Mouse (Mus musculus): ENCODE data around the gene Tcea3. TPM values are rescaled to one million over a fixed set of nuclear protein-coding genes. Genes with fewer than 3 reads are reported as not detected.

The Tcea3 gene
- total RNA-seq, 1 experiment from 2014 or later, result not detected

DNA sequence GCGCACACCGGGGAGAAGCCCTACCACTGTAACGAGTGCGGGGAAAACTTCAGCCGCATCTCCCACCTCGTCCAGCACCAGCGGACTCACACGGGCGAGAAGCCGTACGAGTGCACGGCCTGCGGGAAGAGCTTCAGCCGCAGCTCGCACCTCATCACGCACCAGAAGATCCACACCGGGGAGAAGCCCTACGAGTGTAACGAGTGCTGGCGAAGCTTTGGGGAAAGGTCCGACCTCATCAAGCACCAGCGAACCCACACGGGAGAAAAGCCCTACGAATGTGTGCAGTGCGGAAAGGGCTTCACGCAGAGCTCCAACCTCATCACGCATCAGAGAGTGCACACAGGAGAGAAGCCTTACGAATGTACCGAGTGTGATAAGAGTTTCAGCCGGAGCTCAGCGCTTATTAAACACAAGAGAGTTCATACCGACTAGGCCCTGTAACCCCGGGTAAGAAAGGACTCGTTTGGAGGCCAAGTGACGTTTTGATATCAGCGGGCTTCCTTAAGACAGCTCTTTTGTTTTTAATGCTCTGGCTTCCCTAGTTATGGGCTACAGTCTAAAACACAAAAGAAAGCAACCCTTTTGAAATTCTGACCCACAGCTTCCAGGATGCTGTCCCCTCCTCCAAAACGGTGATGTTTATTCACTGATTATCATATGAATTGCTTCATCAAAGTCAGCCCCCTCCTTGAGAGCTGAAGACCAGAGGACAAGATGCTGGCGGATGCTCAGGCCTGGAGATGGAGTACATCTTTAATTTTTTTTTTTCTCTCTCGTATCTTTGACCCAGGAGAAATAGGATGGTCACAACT is 43.5 kb downstream of the Tcea3 start:
- ATAC-seq (replicated peaks in 1 of 2; ENCODE audit: insufficient read depth in 1 of 2, low FRiP score in 2 of 2, low TSS enrichment in 1 of 2, low read depth in 1 of 2, poor library complexity in 2 of 2, severe bottlenecking in 2 of 2), result no peak

GRCm38 (mm10) chr4:136291692-136292091 is 44.2 kb downstream of the Tcea3 start:
- no peak for ATAC-seq (replicated peaks in 1 of 2; ENCODE audit: insufficient read depth in 1 of 2, low FRiP score in 2 of 2, low TSS enrichment in 1 of 2, low read depth in 1 of 2, poor library complexity in 2 of 2, severe bottlenecking in 2 of 2)

DNA sequence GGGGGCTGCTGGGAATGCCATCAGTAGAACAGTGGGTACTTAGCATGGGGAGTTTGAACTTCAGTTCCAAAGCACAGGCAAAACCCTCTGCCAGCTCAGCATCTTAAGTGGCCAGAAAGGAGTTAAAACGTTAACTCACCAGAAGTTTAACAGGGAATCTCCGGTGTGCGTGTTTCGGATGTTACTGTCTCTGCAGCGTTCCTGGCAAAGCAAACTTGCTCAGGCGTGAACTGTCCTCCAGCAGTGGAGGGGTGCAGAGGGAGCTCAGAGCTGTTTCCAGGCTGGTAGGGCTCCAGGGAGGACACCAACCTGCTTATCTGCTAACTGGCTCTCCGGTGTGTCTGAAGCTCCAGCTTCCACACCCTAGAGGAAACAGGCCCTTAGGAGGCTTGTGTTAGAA is 48.4 kb downstream of the Tcea3 start:
- ATAC-seq (replicated peaks in 1 of 2; ENCODE audit: insufficient read depth in 1 of 2, low FRiP score in 2 of 2, low TSS enrichment in 1 of 2, low read depth in 1 of 2, poor library complexity in 2 of 2, severe bottlenecking in 2 of 2), result no peak

- ATAC-seq (replicated peaks in 1 of 2; ENCODE audit: insufficient read depth in 1 of 2, low FRiP score in 2 of 2, low TSS enrichment in 1 of 2, low read depth in 1 of 2, poor library complexity in 2 of 2, severe bottlenecking in 2 of 2), result no peak
Measured at GRCm38 (mm10) chr4:136302462-136302861, 54.9 kb downstream of the Tcea3 start.

DNA sequence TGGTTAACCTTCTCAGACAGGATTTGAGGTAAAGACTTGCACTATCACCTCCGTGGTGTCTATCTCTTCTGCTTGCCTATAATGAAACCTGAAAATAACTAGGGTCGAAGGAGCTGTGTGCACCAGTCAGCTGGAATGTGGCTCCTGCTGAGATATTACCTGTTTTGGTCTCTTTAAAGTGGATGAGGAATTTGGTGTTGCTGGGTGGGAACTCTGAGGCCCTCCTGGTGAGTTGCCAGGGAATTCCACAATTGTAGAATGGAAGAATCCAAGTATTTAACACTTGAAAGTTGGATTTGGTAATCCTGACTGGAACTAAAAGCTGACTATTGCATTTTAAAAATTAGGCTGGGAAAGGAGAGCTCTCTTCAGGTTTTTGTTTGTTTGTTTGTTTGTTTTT is 56.7 kb downstream of the Tcea3 start:
- no peak for ATAC-seq (replicated peaks in 1 of 2; ENCODE audit: insufficient read depth in 1 of 2, low FRiP score in 2 of 2, low TSS enrichment in 1 of 2, low read depth in 1 of 2, poor library complexity in 2 of 2, severe bottlenecking in 2 of 2)

- ATAC-seq (replicated peaks in 1 of 2; ENCODE audit: insufficient read depth in 1 of 2, low FRiP score in 2 of 2, low TSS enrichment in 1 of 2, low read depth in 1 of 2, poor library complexity in 2 of 2, severe bottlenecking in 2 of 2), result no peak
Measured at GRCm38 (mm10) chr4:136308355-136308754, 60.8 kb downstream of the Tcea3 start.

DNA sequence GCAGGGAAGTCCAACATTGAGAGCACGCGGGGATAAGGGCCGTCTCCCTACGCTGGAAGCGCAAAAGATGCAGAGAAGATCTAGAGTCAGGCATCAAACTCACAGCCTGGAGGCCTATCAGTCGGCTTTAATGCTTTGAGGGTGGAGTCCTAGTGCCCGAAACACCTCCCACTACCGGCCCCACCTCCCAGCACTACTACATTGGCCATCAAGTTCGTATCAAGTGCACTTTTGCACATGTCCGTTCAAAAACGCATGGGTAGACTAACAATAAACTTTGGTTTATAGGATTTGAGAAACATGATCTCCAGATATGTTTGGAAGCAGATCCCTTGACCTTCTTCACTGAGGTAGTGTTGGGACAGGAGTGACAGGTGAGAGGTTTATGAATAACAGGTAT is 62.3 kb downstream of the Tcea3 start:
- peak; percentile 59 to 62; a peak in 3 of 4 replicates for ATAC-seq (replicated peaks in 1 of 2; ENCODE audit: insufficient read depth in 1 of 2, low FRiP score in 2 of 2, low TSS enrichment in 1 of 2, low read depth in 1 of 2, poor library complexity in 2 of 2, severe bottlenecking in 2 of 2)

DNA sequence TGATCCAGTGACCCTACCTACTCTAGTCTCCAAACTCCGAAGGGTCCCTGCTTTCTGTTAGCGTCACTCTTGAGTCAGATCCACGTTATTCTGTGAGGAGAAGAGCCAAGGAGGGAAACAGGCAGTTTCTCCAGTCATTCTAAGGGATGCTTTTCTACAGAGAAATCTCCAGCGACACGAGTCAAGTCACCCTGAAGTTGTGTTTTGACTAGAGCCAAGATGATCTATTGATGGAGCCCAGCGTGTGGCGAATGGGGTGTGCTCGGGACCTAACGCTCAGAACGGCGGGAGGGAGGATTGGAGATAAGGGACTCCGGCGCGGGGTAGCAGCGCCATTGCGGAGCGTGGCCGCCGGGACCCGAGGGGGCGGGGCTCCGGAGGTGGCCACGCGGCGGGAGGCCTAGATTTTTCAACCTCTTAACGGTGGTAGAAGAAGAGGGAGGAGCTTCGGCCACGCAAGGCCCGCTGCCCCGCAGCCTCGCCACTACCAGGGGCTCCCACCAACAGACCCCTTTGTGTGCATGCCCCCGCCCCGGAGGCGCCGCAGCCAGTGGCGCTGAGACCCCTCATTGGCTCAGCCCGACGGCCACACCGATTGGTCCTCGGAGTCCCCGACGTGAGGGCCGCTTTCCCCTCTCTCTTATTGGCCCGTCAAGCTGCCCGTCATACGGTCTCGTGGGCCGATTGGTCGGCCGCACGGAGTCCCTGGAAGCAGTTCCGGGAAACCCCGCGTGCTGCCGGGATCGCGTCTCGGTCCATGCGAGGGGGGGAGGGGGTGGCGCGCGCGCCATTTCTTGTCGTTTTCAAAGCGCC is 62.9 kb downstream of the Tcea3 start, which contains the start of gene Hnrnpr:
Gene Hnrnpr, plus strand, starts transcription at position 714 of the 813 bp plus-strand sequence.
- peak; percentile 98 to 99 for ATAC-seq (replicated peaks in 1 of 2; ENCODE audit: insufficient read depth in 1 of 2, low FRiP score in 2 of 2, low TSS enrichment in 1 of 2, low read depth in 1 of 2, poor library complexity in 2 of 2, severe bottlenecking in 2 of 2)

DNA sequence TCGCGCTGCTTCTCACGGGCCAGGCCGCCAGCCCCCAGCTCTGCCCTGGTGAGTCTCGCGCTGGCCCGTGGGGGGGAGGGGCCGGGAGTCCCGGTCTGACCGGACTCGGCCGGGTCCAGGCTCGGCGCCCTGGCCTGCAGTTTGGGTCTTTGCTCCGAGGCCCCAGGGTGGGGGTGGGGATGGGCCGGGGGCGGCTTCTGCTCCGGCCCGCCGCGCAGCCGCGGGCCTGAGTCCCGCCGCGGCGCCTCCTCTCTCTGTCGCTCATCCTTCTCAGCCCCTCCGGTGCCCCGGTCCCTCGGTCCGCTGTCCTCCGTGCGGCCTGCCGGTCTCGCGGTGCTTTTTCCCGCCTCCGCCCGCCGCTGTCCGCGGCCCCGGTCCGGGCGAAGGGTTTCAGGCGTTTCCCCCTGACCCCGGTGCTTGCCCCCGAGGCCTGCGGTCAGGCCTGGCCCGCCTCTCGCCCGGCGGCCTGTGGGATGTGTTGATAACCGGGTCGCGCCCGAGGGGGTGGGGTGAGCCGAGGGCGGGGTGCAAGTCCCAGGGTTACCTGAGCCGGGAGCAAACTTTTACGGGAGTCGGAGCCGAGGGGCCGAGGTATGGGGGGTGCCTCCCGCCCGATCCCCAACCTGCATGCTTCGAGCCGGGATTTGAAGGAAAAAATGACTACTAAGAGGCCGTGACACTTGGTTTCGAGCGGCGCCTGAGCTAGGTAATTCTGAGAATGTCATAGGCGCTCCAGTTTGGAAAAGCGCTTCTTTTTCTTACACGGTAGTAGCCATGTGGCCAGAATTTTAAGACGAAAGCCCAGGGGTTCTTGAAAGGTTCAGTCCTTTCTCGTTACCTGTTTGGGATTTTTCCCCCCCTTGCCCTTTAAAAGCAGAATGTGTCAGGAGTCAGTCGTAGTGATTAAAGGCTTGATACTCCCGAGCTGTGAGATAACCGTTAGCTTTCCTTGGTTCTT is 63.8 kb downstream of the Tcea3 start:
- no peak for ATAC-seq (replicated peaks in 1 of 2; ENCODE audit: insufficient read depth in 1 of 2, low FRiP score in 2 of 2, low TSS enrichment in 1 of 2, low read depth in 1 of 2, poor library complexity in 2 of 2, severe bottlenecking in 2 of 2)

DNA sequence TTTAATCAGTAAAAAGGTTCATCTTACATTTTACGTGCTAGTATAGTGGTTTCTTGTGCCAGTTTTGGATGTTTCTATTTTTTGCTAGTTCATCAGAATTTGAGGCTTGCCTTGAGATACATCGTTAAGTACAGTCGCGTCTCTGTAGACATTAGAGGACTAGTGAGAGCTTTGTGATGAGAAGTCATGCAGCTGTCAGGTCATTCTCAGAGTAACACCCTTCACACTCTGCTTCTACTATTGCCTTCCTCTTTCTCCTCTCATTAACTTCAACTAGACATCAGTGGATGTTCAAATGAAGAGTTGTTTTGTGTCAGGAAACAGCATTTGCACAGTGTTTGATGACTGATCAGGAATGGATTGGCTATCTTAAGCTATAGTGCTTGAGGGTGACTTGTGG is 65.1 kb downstream of the Tcea3 start:
- ATAC-seq (replicated peaks in 1 of 2; ENCODE audit: insufficient read depth in 1 of 2, low FRiP score in 2 of 2, low TSS enrichment in 1 of 2, low read depth in 1 of 2, poor library complexity in 2 of 2, severe bottlenecking in 2 of 2), result no peak

- no peak for ATAC-seq (replicated peaks in 1 of 2; ENCODE audit: insufficient read depth in 1 of 2, low FRiP score in 2 of 2, low TSS enrichment in 1 of 2, low read depth in 1 of 2, poor library complexity in 2 of 2, severe bottlenecking in 2 of 2)
Measured at GRCm38 (mm10) chr4:136317667-136318066, 70.1 kb downstream of the Tcea3 start.

DNA sequence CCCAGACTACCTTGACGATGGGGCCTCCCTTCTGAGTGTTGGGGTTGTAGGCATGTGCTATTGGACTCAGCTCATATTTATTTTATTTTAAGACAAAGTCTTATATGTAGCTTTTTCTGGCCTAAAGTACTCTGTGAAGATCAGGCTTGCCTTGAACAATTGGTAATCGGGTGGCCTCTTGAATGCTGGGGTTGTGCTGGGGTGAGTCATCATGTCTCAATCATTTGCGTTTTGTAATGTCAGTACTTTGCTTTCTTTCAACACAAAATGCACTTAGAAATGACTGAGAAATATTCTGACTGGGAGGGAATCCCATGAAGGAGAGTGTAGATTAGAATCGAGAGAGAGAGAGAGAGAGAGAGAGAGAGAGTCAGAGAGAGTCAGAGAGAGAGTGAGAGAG is 72.5 kb downstream of the Tcea3 start:
- ATAC-seq (replicated peaks in 1 of 2; ENCODE audit: insufficient read depth in 1 of 2, low FRiP score in 2 of 2, low TSS enrichment in 1 of 2, low read depth in 1 of 2, poor library complexity in 2 of 2, severe bottlenecking in 2 of 2), result no peak

DNA sequence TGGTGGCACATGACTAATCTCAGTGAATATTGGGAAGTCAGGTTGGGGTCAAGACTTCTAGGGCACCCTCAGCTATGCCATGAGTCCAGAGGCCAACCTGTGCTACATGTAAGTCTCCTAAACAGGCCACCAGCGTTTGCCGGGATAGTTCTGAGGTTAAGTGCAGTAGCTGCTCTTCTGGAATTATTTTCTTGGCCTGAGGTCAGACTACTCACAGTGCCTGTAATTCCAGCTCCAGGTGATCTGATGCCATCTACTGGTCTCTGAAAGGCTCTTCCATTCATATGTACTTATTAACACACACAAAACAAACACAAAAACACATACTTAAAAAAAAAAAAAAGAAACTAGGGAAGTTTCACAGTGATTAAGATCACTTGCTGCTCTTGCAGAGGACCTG is 76.7 kb downstream of the Tcea3 start:
- ATAC-seq (replicated peaks in 1 of 2; ENCODE audit: insufficient read depth in 1 of 2, low FRiP score in 2 of 2, low TSS enrichment in 1 of 2, low read depth in 1 of 2, poor library complexity in 2 of 2, severe bottlenecking in 2 of 2), result no peak

Other genes starting within 250 kb of the Tcea3 start
- 43.3 and 49.1 TPM in 2 replicates for gene Eloa, start 226.0 kb upstream of the Tcea3 start, total RNA-seq (2017)
- gene Rpl11, start 194.3 kb upstream of the Tcea3 start, total RNA-seq (2017), result 829 and 1,291 TPM in 2 replicates
- 6.8 and 7.3 TPM in 2 replicates for gene Id3, start 104.2 kb upstream of the Tcea3 start, total RNA-seq (2017)
- 7.1 and 7.2 TPM in 2 replicates for gene E2f2, start 75.3 kb upstream of the Tcea3 start, total RNA-seq (2017)
- 0.19 and 0.25 TPM in 2 replicates for gene Asap3, start 41.4 kb upstream of the Tcea3 start, total RNA-seq (2017)
- gene Zfp46, start 37.0 kb downstream of the Tcea3 start, total RNA-seq (2017), result 10.0 and 12.6 TPM in 2 replicates
- 217 and 281 TPM in 2 replicates for gene Hnrnpr, start 63.2 kb downstream of the Tcea3 start, total RNA-seq (2017)
- gene Htr1d, start 175.8 kb downstream of the Tcea3 start, total RNA-seq (2017), result not detected in 2 replicates
- 1.6 TPM in 1 of 2 replicates, not detected in the other for gene 6030445D17Rik, start 214.5 kb downstream of the Tcea3 start, total RNA-seq (2017)
- gene Luzp1, start 222.0 kb downstream of the Tcea3 start, total RNA-seq (2017), result 7.6 and 8.9 TPM in 2 replicates